Mouse (Mus musculus): ENCODE measurements around the gene Gm10719.
A peak's percentile ranks its signal among the peaks of the same experiment; 100 is the strongest.
"Not testable (repeated sequence)": the region's sequence is repeated elsewhere in the genome, so short reads cannot be mapped to it uniquely, and the experiment has no call there.

Gene Gm10719

DNA sequence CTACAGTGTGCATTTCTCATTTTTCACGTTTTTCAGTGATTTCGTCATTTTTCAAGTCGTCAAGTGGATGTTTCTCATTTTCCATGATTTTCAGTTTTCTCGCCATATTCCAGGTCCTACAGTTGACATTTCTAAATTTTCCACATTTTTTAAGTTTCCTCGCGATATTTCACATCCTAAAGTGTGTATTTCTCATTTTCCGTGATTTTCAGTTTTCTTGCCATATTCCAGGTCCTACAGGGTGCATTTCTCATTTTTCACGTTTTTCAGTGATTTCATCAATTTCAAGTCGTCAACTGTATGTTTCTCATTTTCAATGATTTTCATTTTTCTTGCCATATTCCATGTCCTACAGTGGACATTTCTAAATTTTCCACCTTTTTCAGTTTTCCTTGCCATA lies at the start of gene Gm10719:
Gm10719 (plus strand) TSS at position 301 of the 400 bp plus-strand sequence.
- DNase-seq (ENCODE audit: low read depth), result not testable (repeated sequence)

DNA sequence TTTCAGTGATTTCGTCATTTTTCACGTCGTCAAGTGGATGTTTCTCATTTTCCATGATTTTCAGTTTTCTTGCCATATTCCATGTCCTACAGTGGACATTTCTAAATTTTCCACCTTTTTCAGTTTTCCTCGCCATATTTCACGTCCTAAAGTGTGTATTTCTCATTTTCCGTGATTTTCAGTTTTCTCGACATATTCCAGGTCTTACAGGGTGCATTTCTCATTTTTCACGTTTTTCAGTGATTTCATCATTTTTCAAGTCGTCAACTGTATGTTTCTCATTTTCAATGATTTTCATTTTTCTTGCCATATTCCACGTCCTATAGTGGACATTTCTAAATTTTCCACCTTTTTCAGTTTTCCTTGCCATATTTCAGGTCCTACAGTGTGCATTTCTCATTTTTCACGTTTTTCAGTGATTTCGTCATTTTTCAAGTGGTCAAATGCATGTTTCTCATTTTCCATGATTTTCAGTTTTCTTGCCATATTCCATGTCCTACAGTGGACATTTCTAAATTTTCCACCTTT lies 16.7 kb upstream of the Gm10719 start, which contains the start of gene Gm10722:
Gm10722 (plus strand) TSS at position 478 of the 528 bp plus-strand sequence.
- DNase-seq (ENCODE audit: low read depth), result peak; percentile 20

DNA sequence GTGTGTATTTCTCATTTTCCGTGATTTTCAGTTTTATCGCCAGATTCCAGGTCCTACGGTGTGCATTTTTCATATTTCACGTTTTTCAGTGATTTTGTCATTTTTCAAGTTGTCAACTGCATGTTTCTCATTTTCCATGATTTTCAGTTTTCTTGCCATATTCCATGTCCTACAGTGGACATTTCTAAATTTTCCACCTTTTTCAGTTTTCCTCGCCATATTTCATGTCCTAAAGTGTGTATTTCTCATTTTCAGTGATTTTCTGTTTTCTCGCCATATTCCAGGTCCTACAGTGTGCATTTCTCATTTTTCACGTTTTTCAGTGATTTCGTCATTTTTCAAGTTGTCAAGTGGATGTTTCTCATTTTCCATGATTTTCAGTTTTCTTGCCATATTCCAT lies 16.2 kb upstream of the Gm10719 start:
- DNase-seq (ENCODE audit: low read depth), result not testable (repeated sequence)

DNA sequence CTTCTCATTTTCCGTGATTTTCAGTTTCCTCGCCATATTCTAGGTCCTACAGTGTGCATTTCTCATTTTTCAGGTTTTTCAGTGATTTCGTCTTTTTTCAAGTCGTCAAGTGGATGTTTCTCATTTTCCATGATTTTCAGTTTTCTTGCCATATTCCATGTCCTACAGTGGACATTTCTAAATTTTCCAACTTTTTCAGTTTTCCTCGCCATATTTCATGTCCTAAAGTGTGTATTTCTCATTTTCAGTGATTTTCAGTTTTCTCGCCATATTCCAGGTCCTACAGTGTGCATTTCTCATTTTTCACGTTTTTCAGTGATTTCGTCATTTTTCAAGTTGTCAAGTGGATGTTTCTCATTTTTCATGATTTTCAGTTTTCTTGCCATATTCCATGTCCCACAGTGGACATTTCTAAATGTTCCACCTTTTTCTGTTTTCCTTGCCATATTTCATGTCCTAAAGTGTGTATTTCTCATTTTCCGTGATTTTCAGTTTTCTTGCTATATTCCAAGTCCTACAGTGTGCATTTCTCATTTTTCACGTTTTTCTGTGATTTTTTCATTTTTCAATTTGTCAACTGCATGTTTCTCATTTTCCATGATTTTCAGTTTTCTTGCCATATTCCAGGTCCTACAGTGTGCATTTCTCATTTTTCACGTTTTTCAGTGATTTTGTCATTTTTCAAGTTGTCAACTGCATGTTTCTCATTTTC lies 15.1 kb upstream of the Gm10719 start:
- not testable (repeated sequence) for DNase-seq (ENCODE audit: low read depth)

GRCm38 (mm10) chr9:3002794-3003396 lies 14.3 kb upstream of the Gm10719 start, which contains the start of gene Gm11168:
Gene Gm11168, plus strand, starts transcription at chr9:3003346.
- not testable (repeated sequence) for DNase-seq (ENCODE audit: low read depth)

GRCm38 (mm10) chr9:3006179-3006578 lies 11.0 kb upstream of the Gm10719 start:
- DNase-seq (ENCODE audit: low read depth), result not testable (repeated sequence)

DNA sequence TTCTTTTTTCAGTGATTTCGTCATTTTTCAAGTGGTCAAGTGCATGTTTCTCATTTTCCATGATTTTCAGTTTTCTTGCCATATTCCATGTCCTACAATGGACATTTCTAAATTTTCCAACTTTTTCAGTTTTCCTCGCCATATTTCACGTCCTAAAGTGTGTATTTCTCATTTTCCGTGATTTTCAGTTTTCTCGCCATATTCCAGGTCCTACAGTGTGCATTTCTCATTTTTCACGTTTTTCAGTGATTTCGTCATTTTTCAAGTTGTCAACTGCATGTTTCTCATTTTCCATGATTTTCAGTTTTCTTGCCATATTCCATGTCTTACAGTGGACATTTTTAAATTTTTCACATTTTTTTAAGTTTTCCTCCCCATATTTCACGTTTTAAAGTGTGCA lies 10.6 kb upstream of the Gm10719 start:
- not testable (repeated sequence) for DNase-seq (ENCODE audit: low read depth)

- DNase-seq (ENCODE audit: low read depth), result peak; percentile 7
Observed at GRCm38 (mm10) chr9:3007272-3007671, 9.9 kb upstream of the Gm10719 start.

GRCm38 (mm10) chr9:3009331-3009730 lies 7.9 kb upstream of the Gm10719 start:
- DNase-seq (ENCODE audit: low read depth), result not testable (repeated sequence)

- DNase-seq (ENCODE audit: low read depth), result not testable (repeated sequence)
Observed at GRCm38 (mm10) chr9:3012054-3012621, 5.1 kb upstream of the Gm10719 start.

- DNase-seq (ENCODE audit: low read depth), result not testable (repeated sequence)
Observed at GRCm38 (mm10) chr9:3012733-3013279, 4.4 kb upstream of the Gm10719 start, which contains the start of gene Gm10721. Gene Gm10721, plus strand, starts transcription at chr9:3013140.

- not testable (repeated sequence) for DNase-seq (ENCODE audit: low read depth)
Observed at GRCm38 (mm10) chr9:3015354-3015753, 1.9 kb upstream of the Gm10719 start, which contains the start of gene Gm10720. Gene Gm10720, plus strand, starts transcription at chr9:3015654.

DNA sequence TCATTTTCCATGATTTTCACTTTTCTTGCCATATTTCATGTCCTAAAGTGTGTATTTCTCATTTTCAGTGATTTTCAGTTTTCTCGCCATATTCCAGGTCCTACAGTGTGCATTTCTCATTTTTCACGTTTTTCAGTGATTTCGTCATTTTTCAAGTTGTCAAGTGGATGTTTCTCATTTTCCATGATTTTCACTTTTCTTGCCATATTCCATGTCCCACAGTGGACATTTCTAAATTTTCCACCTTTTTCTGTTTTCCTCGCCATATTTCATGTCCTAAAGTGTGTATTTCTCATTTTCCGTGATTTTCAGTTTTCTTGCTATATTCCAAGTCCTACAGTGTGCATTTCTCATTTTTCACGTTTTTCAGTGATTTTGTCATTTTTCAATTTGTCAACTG lies 1.3 kb upstream of the Gm10719 start:
- not testable (repeated sequence) for DNase-seq (ENCODE audit: low read depth)

- DNase-seq (ENCODE audit: low read depth), result not testable (repeated sequence)
Observed at GRCm38 (mm10) chr9:3018944-3019343, 1.7 kb downstream of the Gm10719 start.

- DNase-seq (ENCODE audit: low read depth), result not testable (repeated sequence)
Observed at GRCm38 (mm10) chr9:3019835-3020727, 2.9 kb downstream of the Gm10719 start.

DNA sequence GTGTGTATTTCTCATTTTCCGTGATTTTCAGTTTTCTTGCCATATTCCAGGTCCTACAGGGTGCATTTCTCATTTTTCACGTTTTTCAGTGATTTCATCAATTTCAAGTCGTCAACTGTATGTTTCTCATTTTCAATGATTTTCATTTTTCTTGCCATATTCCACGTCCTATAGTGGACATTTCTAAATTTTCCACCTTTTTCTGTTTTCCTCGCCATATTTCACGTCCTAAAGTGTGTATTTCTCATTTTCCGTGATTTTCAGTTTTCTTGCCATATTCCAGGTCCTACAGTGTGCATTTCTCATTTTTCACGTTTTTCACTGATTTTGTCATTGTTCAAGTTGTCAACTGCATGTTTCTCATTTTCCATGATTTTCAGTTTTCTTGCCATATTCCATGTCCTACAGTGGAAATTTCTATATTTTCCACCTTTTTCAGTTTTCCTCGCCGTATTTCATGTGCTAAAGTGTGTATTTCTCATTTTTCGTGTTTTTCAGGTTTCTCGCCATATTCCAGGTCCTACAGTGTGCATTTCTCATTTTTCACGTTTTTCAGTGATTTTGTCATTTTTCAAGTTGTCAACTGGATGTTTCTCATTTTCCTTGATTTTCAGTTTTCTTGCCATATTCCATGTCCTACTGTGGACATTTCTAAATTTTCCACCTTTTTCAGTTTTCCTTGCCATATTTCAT lies 5.3 kb downstream of the Gm10719 start:
- DNase-seq (ENCODE audit: low read depth), result peak; percentile 12

GRCm38 (mm10) chr9:3023312-3023984 lies 6.2 kb downstream of the Gm10719 start, which contains the start of gene Gm10718:
Gene Gm10718, plus strand, starts transcription at chr9:3023547.
- not testable (repeated sequence) for DNase-seq (ENCODE audit: low read depth)

DNA sequence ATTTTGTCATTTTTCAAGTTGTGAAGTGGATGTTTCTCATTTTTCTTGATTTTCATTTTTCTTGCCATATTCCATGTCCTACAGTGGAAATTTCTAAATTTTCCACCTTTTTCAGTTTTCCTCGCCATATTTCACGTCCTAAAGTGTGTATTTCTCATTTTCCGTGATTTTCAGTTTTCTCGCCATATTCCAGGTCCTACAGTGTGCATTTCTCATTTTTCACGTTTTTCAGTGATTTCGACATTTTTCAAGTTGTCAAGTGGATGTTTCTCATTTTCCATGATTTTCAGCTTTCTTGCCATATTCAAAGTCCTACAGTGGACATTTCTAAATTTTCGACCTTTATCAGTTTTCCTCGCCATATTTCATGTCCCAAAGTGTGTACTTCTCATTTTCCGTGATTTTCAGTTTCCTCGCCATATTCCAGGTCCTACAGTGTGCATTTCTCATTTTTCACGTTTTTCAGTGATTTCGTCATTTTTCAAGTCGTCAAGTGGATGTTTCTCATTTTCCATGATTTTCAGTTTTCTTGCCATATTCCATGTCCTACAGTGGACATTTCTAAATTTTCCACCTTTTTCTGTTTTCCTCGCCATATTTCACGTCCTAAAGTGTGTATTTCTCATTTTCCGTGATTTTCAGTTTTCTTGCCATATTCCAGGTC lies 6.9 kb downstream of the Gm10719 start:
- DNase-seq (ENCODE audit: low read depth), result not testable (repeated sequence)

DNA sequence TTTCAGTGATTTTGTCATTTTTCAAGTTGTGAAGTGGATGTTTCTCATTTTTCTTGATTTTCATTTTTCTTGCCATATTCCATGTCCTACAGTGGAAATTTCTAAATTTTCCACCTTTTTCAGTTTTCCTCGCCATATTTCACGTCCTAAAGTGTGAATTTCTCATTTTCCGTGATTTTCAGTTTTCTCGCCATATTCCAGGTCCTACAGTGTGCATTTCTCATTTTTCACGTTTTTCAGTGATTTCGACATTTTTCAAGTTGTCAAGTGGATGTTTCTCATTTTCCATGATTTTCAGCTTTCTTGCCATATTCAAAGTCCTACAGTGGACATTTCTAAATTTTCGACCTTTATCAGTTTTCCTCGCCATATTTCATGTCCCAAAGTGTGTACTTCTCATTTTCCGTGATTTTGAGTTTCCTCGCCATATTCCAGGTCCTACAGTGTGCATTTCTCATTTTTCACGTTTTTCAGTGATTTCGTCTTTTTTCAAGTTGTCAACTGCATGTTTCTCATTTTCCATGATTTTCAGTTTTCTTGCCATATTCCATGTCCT lies 7.8 kb downstream of the Gm10719 start, which contains the start of gene Gm10717:
Gm10717 (plus strand) TSS at position 506 of the 556 bp plus-strand sequence.
- DNase-seq (ENCODE audit: low read depth), result not testable (repeated sequence)
